22 mouse cellular contexts compared by ENCODE assay signal in the genomic region with DNA sequence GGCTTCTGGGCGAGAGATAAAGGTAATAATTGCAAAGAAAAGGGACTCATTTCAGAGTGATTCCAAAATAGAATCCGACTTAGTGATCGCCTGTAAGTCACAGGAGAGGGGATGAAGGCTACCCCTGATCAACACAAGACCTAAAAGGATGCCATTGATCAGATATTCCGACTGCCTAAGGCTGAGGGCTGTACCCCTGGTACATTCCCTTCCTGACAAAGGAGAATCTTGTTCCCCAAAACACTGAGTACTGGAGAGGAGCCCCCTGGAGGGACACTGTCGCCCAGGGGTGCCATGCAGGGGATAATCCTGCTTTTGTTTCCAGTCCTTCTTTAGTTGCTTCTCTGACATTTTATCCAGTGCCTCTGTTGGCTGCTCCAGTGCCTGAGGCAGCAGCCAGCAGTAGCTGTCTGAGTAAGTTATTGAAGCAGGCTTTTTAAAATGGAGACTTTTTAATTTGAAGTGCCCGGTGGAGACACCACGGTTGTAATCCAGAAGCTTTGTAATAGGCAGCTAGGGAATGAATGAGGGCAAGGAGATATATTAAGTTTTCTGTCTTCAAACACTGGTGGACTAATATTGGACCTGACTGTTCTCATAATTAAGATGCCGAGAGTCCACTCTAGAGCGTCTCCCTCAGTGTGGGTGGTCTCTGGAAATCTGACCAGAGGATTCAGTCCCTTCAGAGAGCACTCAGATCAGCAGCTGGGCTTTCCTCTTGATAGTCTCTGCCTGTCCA.
DNase-seq lines count a peak whose midpoint lies in the region; ATAC-seq and TF ChIP-seq lines count a peak whose summit lies in the region.
"Had no signal": no experiment of that assay in that cellular context is flagged by ENCODE, and none has a peak within 500 bp of the region (broad histone marks: within the 10 kb centered on the region; RNA-seq: fewer than 3 reads in every experiment).

No protein-coding gene starts in this region.

- no peaks in the 10 kb centered on the region for H3K9me3 ChIP-seq in midbrain, embryonic 16.5 days (replicated peaks; ENCODE audit: control insufficient read depth, low read length, poor library complexity, severe bottlenecking)
- H3K9me3 ChIP-seq: embryonic facial prominence, embryonic 13.5 days; heart, embryonic 10.5 days; hindbrain, embryonic 15.5 days; limb, embryonic 15.5 days; liver, embryonic 15.5 days; neural tube, embryonic 13.5 days had no signal

- no peak overlapping the region for H3K4me3 ChIP-seq in heart, adult 2 months
- no peak overlapping the region for H3K4me3 ChIP-seq in midbrain, embryonic 16.5 days (ENCODE audit: low read depth, low read length)
- H3K4me3 ChIP-seq in kidney, adult 2 months (ENCODE audit: insufficient read depth, low read depth, low read length), result no peak overlapping the region
- H3K4me3 ChIP-seq: embryonic facial prominence, embryonic 13.5 days; heart, embryonic 10.5 days; hindbrain, embryonic 15.5 days; limb, embryonic 15.5 days; liver, embryonic 15.5 days; neural tube, embryonic 13.5 days had no signal

- TF ChIP-seq POLR2A in heart, adult 2 months (IDR thresholded peaks at IDR 0.05; ENCODE audit: insufficient read depth, low read depth, low read length), result no peak
- TF ChIP-seq POLR2A in kidney, adult 2 months (IDR thresholded peaks at IDR 0.05; ENCODE audit: low read depth, low read length), result no peak

- H3K79me2 ChIP-seq in heart, adult 2 months (replicated peaks; ENCODE audit: control insufficient read depth, insufficient read depth, low read length), result no peaks in the 10 kb centered on the region

- no peak for TF ChIP-seq EP300 in heart, adult 2 months (IDR thresholded peaks at IDR 0.05; ENCODE audit: insufficient read depth, low read depth, low read length)

- H3K4me2 ChIP-seq in midbrain, embryonic 16.5 days (ENCODE audit: low read length), result no peak overlapping the region
- H3K4me2 ChIP-seq: embryonic facial prominence, embryonic 13.5 days; hindbrain, embryonic 15.5 days; limb, embryonic 15.5 days; liver, embryonic 15.5 days; neural tube, embryonic 13.5 days had no signal

- H3K36me3 ChIP-seq in heart, adult 2 months (ENCODE audit: control insufficient read depth, insufficient read depth, low read length), result no peaks in the 10 kb centered on the region
- H3K36me3 ChIP-seq in midbrain, embryonic 16.5 days (ENCODE audit: control insufficient read depth, insufficient read depth, low read length), result no peaks in the 10 kb centered on the region
- no peaks in the 10 kb centered on the region for H3K36me3 ChIP-seq in kidney, adult 2 months (ENCODE audit: control insufficient read depth, insufficient read depth, low read length)
- H3K36me3 ChIP-seq: embryonic facial prominence, embryonic 13.5 days; heart, embryonic 10.5 days; hindbrain, embryonic 15.5 days; limb, embryonic 15.5 days; liver, embryonic 15.5 days; neural tube, embryonic 13.5 days had no signal

- H3K9ac ChIP-seq in heart, adult 2 months (ENCODE audit: low read depth, low read length), result no peak overlapping the region
- no peak overlapping the region for H3K9ac ChIP-seq in midbrain, embryonic 16.5 days (ENCODE audit: low read depth, low read length)
- H3K9ac ChIP-seq: embryonic facial prominence, embryonic 13.5 days; forebrain, postnatal 0 days; hindbrain, embryonic 15.5 days; limb, embryonic 15.5 days; liver, embryonic 15.5 days; neural tube, embryonic 13.5 days had no signal

- H3K27ac ChIP-seq in heart, adult 2 months, result no peak overlapping the region
- H3K27ac ChIP-seq in midbrain, embryonic 16.5 days (ENCODE audit: low read length), result no peak overlapping the region
- H3K27ac ChIP-seq in kidney, adult 2 months (ENCODE audit: insufficient read depth, low read depth, low read length), result no peak overlapping the region
- H3K27ac ChIP-seq: embryonic facial prominence, embryonic 13.5 days; heart, embryonic 10.5 days; hindbrain, embryonic 15.5 days; kidney, postnatal 0 days; limb, embryonic 15.5 days; liver, embryonic 15.5 days; macrophage; neural tube, embryonic 13.5 days had no signal

- peak; percentile 39; the same call in 1 of the 2 replicates for ATAC-seq in midbrain, embryonic 16.5 days
- ATAC-seq: forebrain, postnatal 0 days; intestine, postnatal 0 days had no signal

- H3K27me3 ChIP-seq in heart, adult 2 months (ENCODE audit: control insufficient read depth, insufficient read depth, low read length), result no peaks in the 10 kb centered on the region
- no peaks in the 10 kb centered on the region for H3K27me3 ChIP-seq in midbrain, embryonic 16.5 days (ENCODE audit: control insufficient read depth, insufficient read depth, low read depth, low read length)
- no peaks in the 10 kb centered on the region for H3K27me3 ChIP-seq in kidney, adult 2 months (replicated peaks; ENCODE audit: control insufficient read depth, insufficient read depth, low read length)
- H3K27me3 ChIP-seq: embryonic facial prominence, embryonic 13.5 days; hindbrain, embryonic 15.5 days; limb, embryonic 15.5 days; liver, embryonic 15.5 days; neural tube, embryonic 13.5 days had no signal

- H3K4me1 ChIP-seq in heart, adult 2 months (ENCODE audit: control insufficient read depth, insufficient read depth, low read length), result no peaks in the 10 kb centered on the region
- peaks cover 3% of the 10 kb centered on the region; the same call in 1 of the 2 replicates for H3K4me1 ChIP-seq in midbrain, embryonic 16.5 days (ENCODE audit: control insufficient read depth, insufficient read depth, low read length)
- H3K4me1 ChIP-seq in kidney, adult 2 months (ENCODE audit: control insufficient read depth, insufficient read depth, low read length), result no peaks in the 10 kb centered on the region
- H3K4me1 ChIP-seq: embryonic facial prominence, embryonic 13.5 days; heart, embryonic 10.5 days; limb, embryonic 15.5 days; liver, embryonic 15.5 days had no signal

- intact Hi-C loops in heart, adult 2 months (cut with DNase I), result no loop called here

- peak; percentile 29 for DNase-seq in heart, adult 11 months
- no peak for DNase-seq in heart, adult 2 months
- DNase-seq in embryo, embryonic 11 days, result peak; percentile 13
- DNase-seq in mesoderm, embryonic 11.5 days (ENCODE audit: low read depth, low spot score), result peak; percentile 5
- no peak for DNase-seq in kidney, adult 2 months
- DNase-seq in MN1 (ENCODE audit: low spot score), result no peak
- no peak for DNase-seq in adipocyte (ENCODE audit: low spot score)
- DNase-seq: adrenal gland, adult 8-10 months; forebrain, postnatal 0 days; gastrocnemius, postnatal 36 days; right cerebral cortex, postnatal 25 days; thymus, adult 2 months had no signal

- TF ChIP-seq CTCF in heart, adult 2 months (IDR thresholded peaks at IDR 0.05), result no peak
- no peak for TF ChIP-seq CTCF in kidney, adult 2 months (conservative IDR thresholded peaks at IDR 0.05; ENCODE audit: insufficient read depth, insufficient read length, low read depth, low read length)

- 56% methylated on average over 9 of the region's 9 CpGs for WGBS in heart, adult 2 months
- WGBS in midbrain, embryonic 16.5 days, result 13% methylated on average over 9 of the region's 9 CpGs
- WGBS in kidney, adult 2 months, result 57% methylated on average over 9 of the region's 9 CpGs

Comparison
In these comparisons a context has a peak if more than half of its experiments do, and no peak if none do; other contexts are left out.
1. DNase-seq: peak in heart, adult 11 months (single experiment), embryo, embryonic 11 days (single experiment) and mesoderm, embryonic 11.5 days (single experiment); none in heart, adult 2 months (0 of 2), kidney, adult 2 months (single experiment), MN1 (single experiment) and adipocyte (single experiment).